Mouse (Mus musculus): Measurements from ENCODE around the gene Cct8l1.

DNA sequence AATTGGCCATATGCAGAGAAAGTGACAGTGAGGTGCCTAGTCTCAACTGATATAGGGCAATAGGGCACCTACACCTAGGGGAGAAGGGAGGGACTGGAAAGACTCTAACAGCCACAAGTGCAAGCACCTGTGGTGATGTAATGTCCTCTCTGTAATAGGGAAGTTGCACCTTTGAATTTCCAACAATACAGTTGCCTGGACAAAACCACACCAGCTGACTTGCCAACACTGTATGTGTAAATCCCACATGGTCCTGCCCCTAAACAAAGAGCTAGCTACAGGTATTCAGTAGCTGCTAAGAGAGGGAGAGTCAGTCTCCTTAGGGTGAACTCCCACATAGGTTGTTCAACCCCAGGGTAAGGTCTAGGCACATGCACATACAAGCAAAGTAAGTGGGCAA is 24.5 kb downstream of the Cct8l1 start:
- TF ChIP-seq CTCF (IDR thresholded peaks at IDR 0.05; ENCODE audit: low read depth) (no peak), EP300 (IDR thresholded peaks at IDR 0.05; ENCODE audit: low read depth) (no peak)

All from heart, postnatal 0 days (tissue).